Mouse (Mus musculus) cerebellum, adult (tissue): ENCODE data around the gene Trappc1.

ENCODE experiments used
- ATAC-seq: cut with Nextera tagmentation; 2 replicates; pipeline ENCODE4 v1.9.2; 2017; ENCODE audit warnings: mild to moderate bottlenecking, moderate library complexity, mixed read lengths; ENCODE audit not compliant: insufficient number of reproducible peaks, low FRiP score, low TSS enrichment

Trappc1 gene

DNA sequence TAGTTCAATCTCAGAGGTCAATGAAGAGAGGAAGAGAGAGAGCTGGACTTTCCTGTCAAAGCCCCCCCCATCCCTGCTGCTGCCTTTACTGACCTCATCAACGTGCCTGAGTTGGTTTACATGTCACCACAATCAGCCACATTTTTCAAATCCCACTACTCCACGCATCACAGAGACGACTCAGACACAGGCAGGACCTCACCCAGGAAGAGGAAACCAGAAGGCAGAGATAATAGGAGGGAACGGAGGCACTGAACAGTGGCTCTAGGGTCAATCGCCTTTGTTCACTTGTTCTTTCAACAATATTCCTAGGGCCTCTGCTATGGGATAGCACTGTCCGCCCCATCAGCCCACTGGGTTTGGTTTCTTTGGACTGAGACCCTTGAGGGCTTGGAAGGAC, 3.9 kb downstream of the Trappc1 start:
- ATAC-seq = no peak

DNA sequence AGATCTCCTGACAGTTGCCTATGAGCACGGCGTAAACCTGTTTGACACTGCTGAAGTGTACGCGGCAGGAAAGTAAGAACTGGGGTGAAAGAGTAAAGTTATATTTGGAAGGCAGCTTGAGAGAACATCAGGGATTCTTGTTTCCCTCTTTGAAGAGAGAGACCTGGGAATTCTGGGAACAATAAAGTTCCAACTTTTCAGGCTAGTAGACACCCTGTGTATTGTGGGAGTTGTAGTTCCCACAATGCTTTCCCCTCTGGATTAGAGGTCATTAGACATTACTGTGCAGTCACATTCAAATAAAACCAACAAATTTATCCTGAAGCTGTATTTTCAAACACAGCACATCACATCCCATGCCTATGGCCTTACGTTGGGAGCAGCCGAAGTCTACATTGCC, 4.7 kb downstream of the Trappc1 start:
- no peak for ATAC-seq

- no peak for ATAC-seq
Observed at GRCm38 (mm10) chr11:69331152-69331551, 7.4 kb downstream of the Trappc1 start.

- ATAC-seq = peak; percentile 45; the same call in 1 of the 2 replicates
Observed at GRCm38 (mm10) chr11:69331929-69332405, 8.2 kb downstream of the Trappc1 start.

- ATAC-seq = no peak
Observed at GRCm38 (mm10) chr11:69332713-69333253, 9.0 kb downstream of the Trappc1 start.

DNA sequence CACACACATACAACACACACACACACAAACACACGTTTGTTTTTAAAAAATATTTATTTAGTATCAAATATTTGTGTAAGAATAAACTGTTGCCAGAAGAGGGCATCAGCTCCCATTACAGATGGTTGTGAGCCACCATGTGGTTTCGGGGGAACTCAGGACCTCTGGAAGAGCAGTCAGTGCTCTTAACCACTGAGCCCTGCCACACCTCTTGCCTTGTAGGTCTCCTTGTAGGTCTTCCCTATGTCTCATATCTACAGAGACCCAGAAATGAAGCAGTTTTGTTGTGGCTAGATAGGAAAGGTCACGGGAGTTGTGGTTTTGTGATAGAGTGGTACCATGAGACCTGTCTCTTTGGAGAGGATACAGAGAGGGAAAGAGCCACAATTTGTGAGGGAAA, 10.1 kb downstream of the Trappc1 start:
- ATAC-seq = no peak

DNA sequence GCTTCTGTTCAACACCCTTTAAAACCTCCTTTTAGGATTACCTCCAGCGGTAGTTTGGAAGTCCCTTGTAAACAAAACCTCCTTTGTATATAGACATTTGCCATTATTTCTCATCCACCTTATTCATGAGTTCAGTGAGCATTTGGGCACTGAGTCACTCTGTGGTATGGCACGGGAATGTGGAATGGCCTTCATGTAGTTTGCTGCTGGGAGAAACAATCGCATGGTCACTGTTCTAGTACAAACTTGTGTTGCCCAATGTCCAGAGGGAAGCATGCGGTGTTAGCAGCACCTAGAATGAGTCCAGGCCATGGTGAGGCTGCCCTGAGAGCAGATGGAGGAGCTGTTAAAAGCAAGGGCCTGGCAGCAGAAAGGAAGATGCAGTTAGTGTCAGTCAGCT, 11.0 kb downstream of the Trappc1 start:
- no peak for ATAC-seq

- ATAC-seq = peak; percentile 49; the same call in 1 of the 2 replicates
Observed at GRCm38 (mm10) chr11:69340161-69341131, 16.7 kb downstream of the Trappc1 start, which contains the start of gene Rnf227. Rnf227 (plus strand) TSS chr11:69340461.

DNA sequence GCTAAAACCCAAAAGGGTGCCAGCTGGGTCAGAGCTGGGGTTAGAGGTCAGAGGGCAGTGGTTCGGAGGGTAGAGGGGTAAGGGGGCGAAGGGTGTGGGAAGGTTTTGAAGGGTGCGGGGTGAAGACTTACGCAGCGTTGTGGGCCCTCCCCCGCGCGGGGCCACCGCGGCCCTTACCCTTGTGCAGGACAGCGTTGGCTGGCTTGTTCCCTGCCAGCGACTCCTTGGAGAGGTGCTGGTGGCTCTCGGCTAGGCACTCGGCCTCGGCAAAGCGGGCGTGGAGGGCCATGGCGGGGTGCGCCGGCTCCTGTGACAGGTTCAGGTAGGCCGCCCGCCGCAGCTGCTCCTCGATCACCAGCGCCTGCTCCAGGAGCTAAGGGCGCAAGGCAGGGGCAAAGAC, 22.7 kb downstream of the Trappc1 start:
- no peak for ATAC-seq

DNA sequence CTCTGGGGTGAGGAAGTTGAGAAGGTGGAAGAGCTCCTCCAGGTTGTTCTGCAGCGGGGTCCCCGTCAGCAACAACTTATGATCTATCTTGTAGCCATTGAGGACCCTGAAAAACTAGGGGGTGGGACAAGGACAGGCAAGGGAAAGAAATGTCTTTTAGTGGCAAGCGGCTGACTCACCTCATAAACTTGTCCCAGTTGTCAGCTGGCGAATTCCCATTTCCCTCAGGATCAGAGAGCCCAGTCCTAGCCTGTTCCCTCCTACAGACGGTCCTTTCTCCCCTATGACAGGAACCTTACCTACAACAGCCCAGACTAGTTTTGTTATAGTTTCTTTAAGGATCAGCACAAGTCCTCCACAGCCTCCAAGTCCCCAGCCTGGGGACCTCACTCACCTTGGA, 32.8 kb downstream of the Trappc1 start:
- ATAC-seq = no peak

DNA sequence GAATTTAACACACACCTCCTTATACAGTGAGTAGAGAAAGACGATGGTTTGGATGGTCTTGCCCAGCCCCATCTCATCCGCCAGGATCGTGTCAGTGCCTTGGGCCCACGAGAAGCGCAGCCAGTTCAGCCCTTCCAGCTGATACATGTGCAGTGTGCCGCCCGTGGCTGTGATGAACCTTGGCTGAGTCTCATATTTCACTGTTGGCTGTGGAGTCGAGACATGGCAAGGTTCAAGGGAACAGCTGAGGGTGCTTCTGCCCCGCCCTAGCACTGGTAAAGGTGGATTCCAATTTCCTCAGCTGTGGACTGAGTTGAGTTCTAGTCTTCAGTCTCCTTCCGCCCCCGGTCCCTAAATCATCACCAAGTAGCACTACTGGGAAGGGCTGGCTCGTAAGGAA, 33.9 kb downstream of the Trappc1 start:
- no peak for ATAC-seq

DNA sequence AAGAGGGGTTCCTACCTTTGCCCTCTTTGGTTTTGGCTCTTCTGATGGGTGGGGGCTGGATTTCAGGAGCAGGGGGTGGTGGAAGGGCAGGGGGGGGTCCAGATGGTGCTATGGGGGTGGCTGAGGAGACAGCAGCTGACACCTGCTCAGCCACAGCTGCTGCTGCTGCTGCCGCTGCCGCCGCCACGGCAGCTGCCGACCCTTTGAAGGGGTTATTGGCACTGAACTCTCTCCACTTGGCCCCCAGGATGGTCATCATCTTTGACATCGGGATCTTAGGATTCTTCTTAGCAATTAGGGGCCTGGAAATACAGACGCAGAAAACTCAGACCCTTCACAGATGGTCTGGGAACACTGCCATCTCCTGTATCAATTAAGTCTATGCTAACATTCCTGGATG, 38.2 kb downstream of the Trappc1 start:
- ATAC-seq = no peak

GRCm38 (mm10) chr11:69362479-69362878, 38.7 kb downstream of the Trappc1 start:
- no peak for ATAC-seq

DNA sequence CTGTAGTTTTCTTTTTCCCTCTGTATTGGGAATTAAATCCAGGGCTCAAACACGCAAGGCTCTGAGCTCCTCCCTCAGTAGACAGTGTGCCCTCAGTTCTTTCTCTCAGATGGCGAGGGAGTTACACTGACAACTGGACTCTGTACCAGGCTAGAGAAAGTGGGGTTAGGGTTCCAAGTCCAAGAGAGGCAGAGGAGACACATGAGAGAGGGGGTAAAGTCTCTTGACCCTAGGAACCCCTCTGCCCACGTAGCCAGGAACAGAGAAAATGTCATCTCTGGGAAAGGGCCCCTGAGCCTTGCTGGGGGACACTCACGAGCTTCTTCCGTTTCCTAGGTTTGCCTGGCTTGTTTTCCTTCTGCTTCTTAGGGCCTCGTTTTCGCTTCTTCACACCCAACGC, 40.6 kb downstream of the Trappc1 start:
- ATAC-seq = no peak

- 0 out of 2 replicates have a peak, but pooled peaks have one; percentile 37 for ATAC-seq
Observed at GRCm38 (mm10) chr11:69364910-69365309, 41.1 kb downstream of the Trappc1 start.

DNA sequence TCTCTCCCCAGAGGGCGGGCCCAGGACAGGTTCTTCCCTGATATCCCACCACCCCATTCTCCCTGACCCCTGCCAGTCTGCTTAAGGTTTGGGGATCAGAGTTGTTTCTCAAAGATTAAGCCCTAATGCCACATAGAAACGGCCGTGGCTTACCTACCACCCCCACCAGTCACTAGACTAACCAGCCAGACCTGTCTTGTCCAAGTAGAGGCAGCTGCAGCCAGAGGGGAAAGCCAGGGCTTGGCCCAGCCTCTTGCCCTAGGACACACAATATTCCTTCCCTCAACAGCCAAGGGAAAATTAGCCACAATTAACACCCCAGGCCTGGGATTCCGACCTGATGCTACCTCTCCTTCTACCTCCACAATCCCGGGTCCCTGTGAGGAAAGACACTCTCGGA, 41.9 kb downstream of the Trappc1 start:
- ATAC-seq = no peak

GRCm38 (mm10) chr11:69366157-69366854, 42.5 kb downstream of the Trappc1 start:
- no peak for ATAC-seq

DNA sequence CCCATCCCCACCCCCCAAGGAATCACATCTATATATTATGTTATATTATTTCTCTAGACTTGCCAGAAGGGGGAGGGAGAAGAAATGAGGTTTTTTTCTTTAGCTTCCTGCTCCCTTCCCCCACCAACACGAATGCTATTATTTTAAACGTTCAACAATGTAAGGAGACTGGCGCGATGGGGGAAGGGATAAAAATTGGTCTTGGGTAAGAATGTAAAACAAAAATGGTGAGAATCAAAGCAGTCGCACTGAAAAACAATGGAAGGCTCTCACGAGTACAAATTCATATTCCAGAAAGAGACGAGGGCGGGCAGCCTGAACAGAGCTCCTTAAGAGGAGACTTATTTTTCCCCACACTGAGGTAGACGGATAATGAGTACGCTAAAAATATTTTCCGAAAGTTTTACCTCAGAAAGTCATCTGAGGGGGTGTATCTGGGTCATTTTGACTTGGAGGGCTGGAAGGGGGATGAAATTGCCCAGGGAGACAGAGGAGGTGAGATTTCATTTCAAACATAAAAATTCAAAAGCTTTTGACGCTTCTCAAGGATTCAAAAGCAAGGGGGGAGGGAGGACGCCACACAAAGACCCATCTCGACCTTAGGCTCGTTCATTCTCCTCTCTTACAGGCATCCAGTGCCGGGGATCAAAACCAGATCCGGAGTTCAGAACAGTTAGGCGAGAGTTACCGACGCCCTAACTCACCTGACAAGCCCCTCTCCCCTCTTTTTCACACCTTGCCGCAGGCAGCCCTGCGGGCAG, 43.3 kb downstream of the Trappc1 start:
- ATAC-seq = no peak

DNA sequence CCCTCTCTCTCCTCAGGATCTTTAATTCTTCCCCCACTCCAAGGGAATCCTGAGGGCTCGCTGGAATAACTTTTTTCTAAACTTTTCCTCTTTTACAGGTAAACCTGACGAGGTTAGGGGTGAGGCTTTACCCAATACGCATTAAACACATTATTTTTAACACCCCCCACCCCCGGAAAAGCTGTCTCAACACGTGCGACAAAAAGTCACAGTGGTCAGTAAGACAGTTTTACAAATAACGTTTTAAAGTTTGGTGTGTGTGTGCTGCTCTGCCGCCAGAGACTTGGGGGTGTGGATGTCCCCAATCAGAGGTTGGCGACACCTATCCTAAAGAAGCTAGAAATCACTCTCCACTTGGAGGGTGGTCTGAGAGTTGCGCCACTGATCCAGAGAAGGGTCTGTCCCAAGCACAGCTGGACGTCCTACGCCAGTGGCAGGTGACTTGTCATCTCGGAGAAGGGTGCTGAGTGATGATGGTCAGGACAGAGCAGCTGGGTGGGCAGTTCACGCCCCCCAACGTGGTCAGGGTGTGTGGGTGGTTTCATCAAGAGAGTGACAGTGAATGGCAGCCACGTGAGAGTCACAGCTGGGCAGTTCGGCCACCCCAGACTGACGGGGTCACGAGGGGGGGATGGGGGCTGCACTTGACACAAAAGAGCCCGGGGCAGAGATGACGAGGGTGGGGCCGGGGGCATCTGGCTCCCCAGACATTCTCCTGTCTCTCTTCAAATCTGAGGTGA, 44.0 kb downstream of the Trappc1 start:
- ATAC-seq = no peak
